Mouse (Mus musculus): ENCODE results near the gene Rnf212b. TPM values are rescaled to one million over a fixed set of nuclear protein-coding genes. Genes with fewer than 3 reads are reported as not detected.

The Rnf212b gene
- polyA plus RNA-seq, 1 experiment from 2014 or later = not detected

DNA sequence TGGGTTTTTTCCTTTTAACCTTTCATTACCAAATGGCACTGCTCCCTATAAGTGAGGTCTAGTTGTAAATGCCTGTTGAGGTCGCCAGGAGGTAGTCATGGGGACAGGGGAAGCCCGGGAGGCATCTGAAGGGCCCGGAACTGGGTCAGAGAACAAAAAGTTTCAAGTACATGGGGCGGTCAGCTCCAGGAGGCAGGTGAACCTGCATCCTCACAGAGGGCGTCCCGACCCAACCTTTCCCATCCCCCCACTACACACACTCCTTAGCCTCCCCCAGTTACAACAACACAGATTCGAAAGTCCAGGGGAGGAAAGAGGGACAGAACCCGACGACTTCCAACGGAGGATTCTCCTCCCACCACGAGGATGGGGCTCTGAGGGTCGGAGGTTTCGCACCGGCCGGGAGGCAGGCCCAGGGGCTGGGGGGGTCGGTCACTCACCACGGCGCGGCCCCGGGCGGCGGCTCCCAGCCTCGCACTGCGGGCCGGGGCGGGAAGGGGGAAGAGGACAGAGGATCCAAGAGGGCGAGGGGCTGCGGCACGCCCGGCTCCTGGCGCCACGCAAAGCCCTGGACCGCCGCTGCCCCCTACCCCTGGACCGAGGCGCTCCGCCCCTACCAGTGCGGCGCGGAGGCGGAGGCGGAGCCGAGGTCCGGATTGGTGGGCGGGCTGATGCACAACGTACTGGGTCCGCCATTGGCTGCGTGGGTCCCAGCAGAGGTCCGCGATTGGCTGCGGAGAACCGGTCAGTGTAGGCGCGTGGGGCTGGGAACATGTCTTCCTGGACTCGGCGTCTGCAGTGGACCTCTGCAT, 49.8 kb downstream of the Rnf212b start:
- Histone ChIP-seq H3K9ac (ENCODE audit: low read depth, low read length) (peak overlapping the region; percentile 98), H3K9me3 (ENCODE audit: control insufficient read depth, low read length) (no peaks in the 10 kb centered on the region), H3K36me3 (ENCODE audit: control insufficient read depth, insufficient read depth, low read length) (no peaks in the 10 kb centered on the region), H3K4me2 (ENCODE audit: low read length) (peak overlapping the region; percentile 87), H3K4me1 (ENCODE audit: control insufficient read depth, insufficient read depth, low read depth, low read length) (peaks cover 4% of the 10 kb centered on the region), H3K27me3 (replicated peaks; ENCODE audit: control insufficient read depth, insufficient read depth, low read length) (no peaks in the 10 kb centered on the region), H3K4me3 (ENCODE audit: low read length) (peak overlapping the region; percentile 98), H3K27ac (ENCODE audit: low read depth, low read length) (peak overlapping the region; percentile 82)
- ATAC-seq = peak; percentile 100
- 0% methylated on average over 35 of the region's 56 CpGs for WGBS

DNA sequence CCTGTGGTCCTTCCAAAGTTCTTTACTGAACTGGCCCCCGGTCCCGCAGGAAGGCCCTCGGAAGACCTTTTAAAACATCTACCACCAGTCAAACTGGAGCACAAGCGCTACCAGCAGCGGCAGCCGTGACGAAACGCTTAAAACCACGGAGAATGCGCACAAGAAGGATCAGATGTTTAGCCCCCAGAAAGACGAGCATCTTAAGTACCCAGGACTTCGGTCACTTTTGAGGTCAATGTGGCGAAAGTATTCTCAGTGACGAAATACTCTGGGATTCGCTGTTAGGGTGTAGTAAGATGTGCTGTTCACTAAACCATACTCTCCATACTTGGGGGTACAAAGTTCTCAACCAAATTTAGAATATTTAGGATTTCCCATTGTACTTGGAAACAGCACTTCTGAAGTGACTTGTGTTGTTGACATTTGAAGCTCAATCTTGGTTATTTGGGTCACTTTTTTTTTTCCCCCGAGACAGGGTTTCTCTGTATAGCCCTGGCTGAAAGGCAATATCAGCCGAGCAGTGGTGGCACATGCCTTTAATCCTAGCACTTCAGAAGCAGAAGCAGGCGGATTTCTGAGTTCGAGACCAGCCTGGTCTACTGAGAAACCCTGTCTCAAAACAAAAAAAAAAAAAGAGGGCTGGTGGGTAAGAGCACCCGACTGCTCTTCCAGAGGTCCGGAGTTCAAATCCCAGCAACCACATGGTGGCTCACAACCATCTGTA, 50.5 kb downstream of the Rnf212b start:
- Histone ChIP-seq H3K4me2 (ENCODE audit: low read length) (peak overlapping the region; percentile 84), H3K36me3 (ENCODE audit: control insufficient read depth, insufficient read depth, low read length) (no peaks in the 10 kb centered on the region), H3K9me3 (ENCODE audit: control insufficient read depth, low read length) (no peaks in the 10 kb centered on the region), H3K4me3 (ENCODE audit: low read length) (peak overlapping the region; percentile 98), H3K27ac (ENCODE audit: low read depth, low read length) (peak overlapping the region; percentile 82), H3K27me3 (replicated peaks; ENCODE audit: control insufficient read depth, insufficient read depth, low read length) (no peaks in the 10 kb centered on the region), H3K4me1 (ENCODE audit: control insufficient read depth, insufficient read depth, low read depth, low read length) (peaks cover 4% of the 10 kb centered on the region), H3K9ac (ENCODE audit: low read depth, low read length) (peak overlapping the region; percentile 98)
- WGBS = 16% methylated on average over 21 of the region's 21 CpGs
- ATAC-seq = peak; percentile 45; the same call in 1 of the 2 replicates

DNA sequence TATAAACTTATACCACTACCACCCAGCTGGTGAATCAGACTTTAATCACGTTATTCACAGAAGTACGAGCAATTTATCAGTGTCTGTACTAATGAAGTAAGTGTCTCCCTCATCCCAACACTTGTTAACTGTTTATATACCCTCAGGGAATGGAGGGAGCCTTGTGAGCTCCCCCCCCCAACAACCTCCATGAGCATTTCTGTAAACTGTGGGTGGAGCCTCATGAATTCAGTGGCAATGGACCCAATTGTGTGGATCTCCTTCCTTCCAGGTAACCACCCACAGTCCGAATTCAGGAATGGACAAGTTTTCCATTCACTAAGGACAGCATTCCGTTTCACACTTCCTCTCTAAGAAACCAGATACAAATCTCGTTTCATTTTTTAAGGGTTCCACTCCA, 51.7 kb downstream of the Rnf212b start:
- ATAC-seq = no peak
- no peaks in the 10 kb centered on the region for H3K36me3 ChIP-seq (ENCODE audit: control insufficient read depth, insufficient read depth, low read length)
- 88% methylated on average over 5 of the region's 5 CpGs for WGBS

DNA sequence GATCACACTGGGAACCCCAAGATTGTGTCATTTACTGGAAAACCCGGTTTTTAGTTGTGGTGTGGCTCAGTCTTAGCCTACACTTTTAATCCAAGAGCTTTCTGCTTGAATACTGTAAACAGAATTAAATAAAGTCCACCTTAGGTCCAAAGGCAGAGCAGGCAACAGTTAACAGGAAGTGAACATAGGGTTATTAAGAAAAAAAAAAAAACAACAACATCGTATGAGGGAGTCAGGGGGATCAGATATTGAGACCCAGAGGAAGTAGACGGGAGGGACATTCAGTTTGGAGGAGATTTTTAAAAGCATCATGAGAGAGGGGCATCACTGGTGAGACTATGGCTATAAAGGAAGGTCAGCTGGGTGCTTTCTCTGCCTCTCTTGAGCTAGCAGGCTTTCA, 52.3 kb downstream of the Rnf212b start:
- Histone ChIP-seq H3K27ac (ENCODE audit: low read depth, low read length) (no peak overlapping the region), H3K4me3 (ENCODE audit: low read length) (no peak overlapping the region), H3K4me2 (ENCODE audit: low read length) (no peak overlapping the region), H3K27me3 (replicated peaks; ENCODE audit: control insufficient read depth, insufficient read depth, low read length) (no peaks in the 10 kb centered on the region), H3K9ac (ENCODE audit: low read depth, low read length) (no peak overlapping the region), H3K9me3 (ENCODE audit: control insufficient read depth, low read length) (no peaks in the 10 kb centered on the region), H3K4me1 (ENCODE audit: control insufficient read depth, insufficient read depth, low read depth, low read length) (peaks cover 4% of the 10 kb centered on the region), H3K36me3 (ENCODE audit: control insufficient read depth, insufficient read depth, low read length) (no peaks in the 10 kb centered on the region)
- WGBS = 61% methylated on average over 3 of the region's 3 CpGs
- no peak for ATAC-seq

More for the DNA sequence above, 51.7 kb downstream of the Rnf212b start:
- Histone ChIP-seq H3K4me1 (ENCODE audit: control insufficient read depth, insufficient read depth, low read depth, low read length) (peaks cover 4% of the 10 kb centered on the region), H3K27ac (ENCODE audit: low read depth, low read length) (no peak overlapping the region), H3K27me3 (replicated peaks; ENCODE audit: control insufficient read depth, insufficient read depth, low read length) (no peaks in the 10 kb centered on the region), H3K9ac (ENCODE audit: low read depth, low read length) (no peak overlapping the region), H3K4me2 (ENCODE audit: low read length) (no peak overlapping the region), H3K9me3 (ENCODE audit: control insufficient read depth, low read length) (no peaks in the 10 kb centered on the region), H3K4me3 (ENCODE audit: low read length) (no peak overlapping the region)

DNA sequence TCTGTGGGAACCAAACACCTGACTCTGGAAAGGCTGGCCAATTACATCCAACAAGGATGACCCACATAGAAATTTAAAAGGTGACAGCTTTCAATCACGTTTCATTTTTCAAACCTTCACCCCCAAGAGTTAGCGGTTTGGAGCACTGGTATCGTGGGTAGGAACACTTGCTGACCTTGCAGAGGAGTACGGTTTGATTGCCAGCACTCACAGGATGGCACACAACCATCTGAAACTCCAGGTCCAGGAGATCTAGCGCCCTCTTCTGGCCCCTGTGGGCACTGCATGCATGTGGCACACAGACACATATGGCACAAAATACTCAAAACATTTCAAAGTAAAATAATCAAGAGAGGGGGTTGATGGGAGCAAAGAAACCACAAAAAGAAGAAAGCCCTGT, 53.0 kb downstream of the Rnf212b start:
- no peak for ATAC-seq
- Histone ChIP-seq H3K27me3 (replicated peaks; ENCODE audit: control insufficient read depth, insufficient read depth, low read length) (no peaks in the 10 kb centered on the region), H3K36me3 (ENCODE audit: control insufficient read depth, insufficient read depth, low read length) (no peaks in the 10 kb centered on the region), H3K9me3 (ENCODE audit: control insufficient read depth, low read length) (no peaks in the 10 kb centered on the region), H3K27ac (ENCODE audit: low read depth, low read length) (no peak overlapping the region), H3K4me1 (ENCODE audit: control insufficient read depth, insufficient read depth, low read depth, low read length) (peaks cover 4% of the 10 kb centered on the region), H3K9ac (ENCODE audit: low read depth, low read length) (no peak overlapping the region), H3K4me3 (ENCODE audit: low read length) (no peak overlapping the region), H3K4me2 (ENCODE audit: low read length) (no peak overlapping the region)
- WGBS = 54% methylated on average over 5 of the region's 5 CpGs

DNA sequence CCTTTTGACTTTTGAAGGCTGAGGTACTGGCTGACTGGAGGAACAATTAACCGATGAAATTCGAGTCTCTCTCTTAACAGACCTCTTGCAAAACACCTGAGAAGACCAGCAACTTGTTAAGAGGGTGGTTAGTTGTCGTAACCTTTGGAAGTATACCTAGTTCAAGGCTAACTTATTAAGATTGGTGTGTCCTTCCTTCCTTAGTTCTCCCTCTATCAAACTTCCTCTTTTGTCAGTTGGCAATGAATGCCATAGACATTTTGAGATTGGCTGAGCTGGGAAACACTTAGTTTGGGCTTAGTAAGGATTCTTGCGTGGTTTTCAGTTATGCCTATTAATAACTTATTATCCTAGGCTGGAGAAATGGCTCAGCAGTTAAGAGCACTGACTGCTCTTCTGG, 54.1 kb downstream of the Rnf212b start:
- Histone ChIP-seq H3K9ac (ENCODE audit: low read depth, low read length) (no peak overlapping the region), H3K36me3 (ENCODE audit: control insufficient read depth, insufficient read depth, low read length) (no peaks in the 10 kb centered on the region), H3K4me2 (ENCODE audit: low read length) (no peak overlapping the region), H3K4me3 (ENCODE audit: low read length) (no peak overlapping the region), H3K9me3 (ENCODE audit: control insufficient read depth, low read length) (no peaks in the 10 kb centered on the region), H3K4me1 (ENCODE audit: control insufficient read depth, insufficient read depth, low read depth, low read length) (peaks cover 4% of the 10 kb centered on the region), H3K27me3 (replicated peaks; ENCODE audit: control insufficient read depth, insufficient read depth, low read length) (no peaks in the 10 kb centered on the region), H3K27ac (ENCODE audit: low read depth, low read length) (no peak overlapping the region)
- WGBS = 92% methylated on average over 4 of the region's 4 CpGs
- no peak for ATAC-seq

DNA sequence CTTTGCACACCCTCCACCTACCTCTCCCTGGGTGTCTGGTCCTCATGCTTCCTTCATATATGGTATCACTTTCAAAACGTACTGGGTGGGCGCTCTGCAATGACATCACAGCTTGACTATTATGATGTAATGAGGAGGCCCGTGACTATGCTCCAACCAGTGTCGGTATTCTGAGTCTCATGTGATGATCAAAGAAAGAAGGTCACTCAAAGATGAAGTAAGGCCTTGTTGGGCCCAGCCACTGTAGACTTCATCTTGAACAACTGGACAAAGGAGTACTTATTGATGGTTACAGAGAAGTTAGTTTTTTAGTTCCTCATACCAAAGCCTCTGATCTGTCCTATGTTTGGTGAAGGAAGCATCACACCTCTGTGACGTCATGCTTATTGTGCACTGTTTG, 56.9 kb downstream of the Rnf212b start, which contains the start of gene Homez:
Gene Homez, minus strand, starts transcription at position 101 of the 400 bp plus-strand sequence.
- Histone ChIP-seq H3K9me3 (ENCODE audit: control insufficient read depth, low read length) (no peaks in the 10 kb centered on the region), H3K4me1 (ENCODE audit: control insufficient read depth, insufficient read depth, low read depth, low read length) (peaks cover 6% of the 10 kb centered on the region), H3K4me3 (ENCODE audit: low read length) (no peak within 1 kb of the TSS), H3K9ac (ENCODE audit: low read depth, low read length) (no peak within 1 kb of the TSS), H3K27me3 (replicated peaks; ENCODE audit: control insufficient read depth, insufficient read depth, low read length) (no peaks in the 10 kb centered on the region), H3K27ac (ENCODE audit: low read depth, low read length) (no peak within 1 kb of the TSS), H3K36me3 (ENCODE audit: control insufficient read depth, insufficient read depth, low read length) (no peaks in the 10 kb centered on the region), H3K4me2 (ENCODE audit: low read length) (no peak within 1 kb of the TSS)
- 88% methylated on average over 5 of the region's 5 CpGs for WGBS
- ATAC-seq = no peak

DNA sequence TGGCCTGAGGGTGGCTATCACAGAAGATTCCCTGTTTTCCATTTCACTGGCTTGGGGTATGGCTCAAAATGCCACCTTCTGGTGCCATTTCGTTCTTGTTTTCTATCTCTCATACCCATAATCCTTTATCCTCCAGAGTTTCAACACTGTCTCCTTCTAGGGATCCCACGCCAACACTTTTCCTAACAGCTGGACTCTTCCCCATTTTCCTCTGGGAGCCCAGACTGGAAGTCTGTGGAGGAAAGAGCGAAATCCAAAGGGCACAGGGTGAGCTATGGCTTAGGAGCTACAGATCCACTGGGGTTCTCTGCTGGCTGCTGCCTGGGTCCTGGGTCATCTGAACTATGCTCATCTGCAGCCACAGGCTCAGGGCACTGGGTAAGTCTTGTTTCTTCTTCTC, 60.2 kb downstream of the Rnf212b start:
- Histone ChIP-seq H3K27ac (ENCODE audit: low read depth, low read length) (no peak overlapping the region), H3K4me3 (ENCODE audit: low read length) (no peak overlapping the region), H3K4me2 (ENCODE audit: low read length) (no peak overlapping the region), H3K9ac (ENCODE audit: low read depth, low read length) (no peak overlapping the region), H3K36me3 (ENCODE audit: control insufficient read depth, insufficient read depth, low read length) (no peaks in the 10 kb centered on the region), H3K9me3 (ENCODE audit: control insufficient read depth, low read length) (no peaks in the 10 kb centered on the region), H3K4me1 (ENCODE audit: control insufficient read depth, insufficient read depth, low read depth, low read length) (peaks cover 9% of the 10 kb centered on the region), H3K27me3 (replicated peaks; ENCODE audit: control insufficient read depth, insufficient read depth, low read length) (no peaks in the 10 kb centered on the region)
- WGBS = 90% methylated on average over 3 of the region's 3 CpGs
- no peak for ATAC-seq

DNA sequence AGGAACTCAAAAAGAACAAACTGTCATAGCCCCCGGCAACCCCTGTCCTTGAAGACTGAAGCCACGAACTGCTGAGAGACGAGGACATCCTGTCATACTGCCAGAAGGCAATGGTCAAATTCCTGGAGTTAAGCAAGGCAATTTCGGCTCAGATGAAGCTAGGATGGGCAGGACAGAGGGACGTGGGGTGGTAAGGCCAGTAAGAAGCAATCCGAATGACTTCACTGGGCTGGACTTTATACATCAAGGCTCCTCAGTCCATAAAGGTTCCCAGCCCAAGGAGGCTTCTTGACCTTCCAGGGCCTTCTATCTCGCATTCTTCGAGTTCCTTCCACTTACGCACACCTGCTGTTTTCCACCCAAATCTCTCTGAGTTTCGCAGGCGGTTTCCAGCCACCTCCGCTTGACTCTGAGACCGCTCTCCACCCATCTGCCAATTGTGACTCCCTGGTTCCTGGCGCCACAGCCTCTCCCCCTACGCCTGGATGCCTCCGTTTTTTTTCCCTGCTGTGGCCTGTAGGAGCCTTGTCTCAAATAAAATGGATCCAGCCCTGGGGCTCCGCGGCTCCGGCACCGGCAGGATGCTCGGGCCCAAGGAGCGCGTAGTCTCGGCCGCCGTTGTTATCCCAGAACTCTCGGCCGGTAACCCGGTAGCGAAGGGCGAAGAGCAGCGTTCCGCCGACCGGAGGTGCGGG, 62.0 kb downstream of the Rnf212b start:
- peak; percentile 56 for ATAC-seq
- Histone ChIP-seq H3K4me1 (ENCODE audit: control insufficient read depth, insufficient read depth, low read depth, low read length) (peaks cover 9% of the 10 kb centered on the region), H3K9me3 (ENCODE audit: control insufficient read depth, low read length) (no peaks in the 10 kb centered on the region), H3K36me3 (ENCODE audit: control insufficient read depth, insufficient read depth, low read length) (no peaks in the 10 kb centered on the region), H3K4me3 (ENCODE audit: low read length) (peak overlapping the region; percentile 83), H3K27me3 (replicated peaks; ENCODE audit: control insufficient read depth, insufficient read depth, low read length) (no peaks in the 10 kb centered on the region), H3K9ac (ENCODE audit: low read depth, low read length) (peak overlapping the region; percentile 97), H3K27ac (ENCODE audit: low read depth, low read length) (peak overlapping the region; percentile 96), H3K4me2 (ENCODE audit: low read length) (peak overlapping the region; percentile 91)
- WGBS = 2% methylated on average over 36 of the region's 36 CpGs
